Mouse (Mus musculus) small intestine, adult 2 months (tissue): ENCODE measurements around the gene Cldn15.

Source experiments
- CTCF ChIP-seq: fragments of 200-500 bp; IDR thresholded peaks from 2 replicates; pipeline ENCODE4 v1.5.1; 2012; ENCODE audit warnings: low read depth, mild to moderate bottlenecking, control low read depth, inconsistent platforms, low read length, moderate library complexity, mixed read lengths; ENCODE audit not compliant: insufficient replicate concordance, insufficient read length; ENCODE audit errors: extremely low read depth
- POLR2A ChIP-seq: fragments of 200-500 bp; IDR thresholded peaks from 2 replicates; pipeline ENCODE4 v1.6.1; 2012; ENCODE audit warnings: low read depth, mild to moderate bottlenecking, control low read depth, inconsistent platforms, low read length, moderate library complexity

- no peak for TF ChIP-seq CTCF
- TF ChIP-seq POLR2A: peak; percentile 62; the same call in 1 of the 2 replicates
These were observed 4.4 kb upstream of the Cldn15 start for GRCm38 (mm10) chr5:136961983-136962461.
